Mouse (Mus musculus) CH12.LX (cell line): ENCODE measurements around the gene Ppm1l. TPM values are rescaled to one million over a fixed set of nuclear protein-coding genes. Genes with fewer than 3 reads are reported as not detected.
A peak's percentile ranks its signal among the peaks of the same experiment; 100 is the strongest.

Experiments
- DNase-seq: peaks from one replicate; pipeline ENCODE4 v3.0.0-alpha.2; 2013; ENCODE audit errors: extremely low read depth
- H3K27ac ChIP-seq: 2 replicates; pipeline ENCODE4 v1.5.1; 2012; ENCODE audit warnings: low read depth, mild to moderate bottlenecking, control low read depth, moderate library complexity; ENCODE audit not compliant: insufficient read depth
- H3K27me3 ChIP-seq: replicated peaks from 2 replicates; pipeline ENCODE3; 2012; ENCODE audit warnings: inconsistent platforms
- H3K36me3 ChIP-seq, 2 experiments: replicated peaks in 1 of 2; 2 replicates each; pipeline versions ENCODE3 to v1.6.1; 2012; ENCODE audit warnings: inconsistent platforms in 1 of 2, low read length in 1 of 2, mild to moderate bottlenecking in 1 of 2, mixed read lengths in 1 of 2, moderate library complexity in 1 of 2; ENCODE audit not compliant: control insufficient read depth in 1 of 2, insufficient read depth in 1 of 2
- H3K4me1 ChIP-seq, 2 experiments: 2 replicates each; pipeline ENCODE4 v1.6.1; 2012; ENCODE audit warnings: inconsistent platforms in 1 of 2, moderate library complexity in 1 of 2; ENCODE audit not compliant: insufficient read depth in 2 of 2, control insufficient read depth in 1 of 2
- H3K4me2 ChIP-seq: 2 replicates; pipeline ENCODE4 v1.6.1; 2012; ENCODE audit warnings: low read depth, mild to moderate bottlenecking, control low read depth; ENCODE audit not compliant: poor library complexity, insufficient read depth, severe bottlenecking
- H3K4me3 ChIP-seq, 3 experiments: fragments of 150-350 bp in 1 of 3; sonication (generic) in 1 of 3; replicated peaks in 1 of 3; 2 replicates each; pipeline versions ENCODE3 to v1.5.1; 2011 to 2012; ENCODE audit warnings: low read depth in 2 of 3, low read length in 2 of 3, mild to moderate bottlenecking in 2 of 3, moderate library complexity in 2 of 3, control low read depth in 1 of 3, improper control_type of control experiment in 1 of 3, inconsistent platforms in 1 of 3, mixed read lengths in 1 of 3; ENCODE audit not compliant: poor library complexity in 1 of 3
- H3K79me2 ChIP-seq: replicated peaks from 2 replicates; pipeline ENCODE4 v1.6.1; 2012; ENCODE audit warnings: mild to moderate bottlenecking, moderate library complexity; ENCODE audit not compliant: control insufficient read depth, poor library complexity, insufficient read depth, severe bottlenecking; ENCODE audit errors: extremely low read depth
- H3K9ac ChIP-seq: 2 replicates; pipeline ENCODE4 v1.6.1; 2012; ENCODE audit warnings: low read depth, mild to moderate bottlenecking, control low read depth, moderate library complexity; ENCODE audit not compliant: insufficient read depth
- H3K9me3 ChIP-seq: replicated peaks from 2 replicates; pipeline ENCODE3; 2012; ENCODE audit warnings: low read length, inconsistent platforms, mixed read lengths
- CHD2 ChIP-seq: IDR thresholded peaks from 2 replicates; pipeline ENCODE4 v1.6.1; 2011; ENCODE audit warnings: low read length, improper control_type of control experiment
- E2F4 ChIP-seq: IDR thresholded peaks from 2 replicates; pipeline ENCODE4 v1.6.1; 2011; ENCODE audit warnings: low read depth, low read length, improper control_type of control experiment; ENCODE audit not compliant: insufficient replicate concordance
- EP300 ChIP-seq: IDR thresholded peaks from 2 replicates; pipeline ENCODE4 v1.6.1; 2011; ENCODE audit warnings: low read length, improper control_type of control experiment
- ETS1 ChIP-seq: conservative IDR thresholded peaks from 2 replicates; pipeline ENCODE4 v1.6.1; 2012; ENCODE audit warnings: low read depth, mild to moderate bottlenecking, inconsistent platforms, low read length, improper control_type of control experiment, moderate library complexity
- HCFC1 ChIP-seq: IDR thresholded peaks from 2 replicates; pipeline ENCODE4 v1.6.1; 2012; ENCODE audit warnings: low read depth, mild to moderate bottlenecking, inconsistent platforms, low read length, improper control_type of control experiment
- IRF4 ChIP-seq: IDR thresholded peaks from 2 replicates; pipeline ENCODE4 v1.6.1; 2014; ENCODE audit warnings: low read depth, mild to moderate bottlenecking, inconsistent platforms, low read length, improper control_type of control experiment
- KAT2A ChIP-seq: IDR thresholded peaks from 2 replicates; pipeline ENCODE4 v1.6.1; 2012; ENCODE audit warnings: low read length, improper control_type of control experiment, inconsistent platforms; ENCODE audit not compliant: insufficient replicate concordance
- MAX ChIP-seq: IDR thresholded peaks from 2 replicates; pipeline ENCODE4 v1.6.1; 2011; ENCODE audit warnings: low read length, improper control_type of control experiment
- MEF2A ChIP-seq: IDR thresholded peaks from 2 replicates; pipeline ENCODE4 v1.6.1; 2014; ENCODE audit warnings: low read depth, mild to moderate bottlenecking, inconsistent platforms, low read length, improper control_type of control experiment, borderline replicate concordance
- MYC ChIP-seq: IDR thresholded peaks from 2 replicates; pipeline ENCODE4 v1.6.1; 2011; ENCODE audit warnings: low read depth, mild to moderate bottlenecking, improper control_type of control experiment, low read length
- NRF1 ChIP-seq: IDR thresholded peaks from 2 replicates; pipeline ENCODE4 v1.6.1; 2014; ENCODE audit warnings: low read depth, mild to moderate bottlenecking, inconsistent platforms, low read length, improper control_type of control experiment, moderate library complexity
- PAX5 ChIP-seq: IDR thresholded peaks from 2 replicates; pipeline ENCODE4 v1.6.1; 2012; ENCODE audit warnings: low read length, inconsistent platforms, mixed read lengths
- POLR2A ChIP-seq: IDR thresholded peaks from 2 replicates; pipeline ENCODE4 v1.6.1; 2011; ENCODE audit warnings: low read depth, mild to moderate bottlenecking, improper control_type of control experiment, low read length
- RCOR1 ChIP-seq: conservative IDR thresholded peaks from 2 replicates; pipeline ENCODE4 v1.6.1; 2012; ENCODE audit warnings: low read depth, mild to moderate bottlenecking, inconsistent platforms, low read length, improper control_type of control experiment
- TBP ChIP-seq: conservative IDR thresholded peaks from 2 replicates; pipeline ENCODE4 v1.6.1; 2011; ENCODE audit warnings: low read depth, low read length, improper control_type of control experiment
- UBTF ChIP-seq: IDR thresholded peaks from 2 replicates; pipeline ENCODE4 v1.6.1; 2012; ENCODE audit warnings: low read depth, mild to moderate bottlenecking, inconsistent platforms, low read length, improper control_type of control experiment, moderate library complexity
- ZKSCAN1 ChIP-seq: IDR thresholded peaks from 2 replicates; pipeline ENCODE4 v1.6.1; 2012; ENCODE audit warnings: low read depth, inconsistent platforms, low read length, improper control_type of control experiment, borderline replicate concordance
- ZMIZ1 ChIP-seq: IDR thresholded peaks from 2 replicates; pipeline ENCODE4 v1.6.1; 2012; ENCODE audit warnings: low read depth, mild to moderate bottlenecking, inconsistent platforms, low read length, improper control_type of control experiment
- ZNF384 ChIP-seq: IDR thresholded peaks from 2 replicates; pipeline ENCODE4 v1.6.1; 2012; ENCODE audit warnings: low read depth, low read length, improper control_type of control experiment, inconsistent platforms
- dilution Hi-C: fragments of 300-500 bp; cut with MboI; formaldehyde crosslinking; loops from 2 replicates; pipeline ENCODE4 v1.14.3; 2020; ENCODE audit warnings: low sequenced_read_pairs; ENCODE audit not compliant: extremely low pct_unique_long_range_greater_than_20kb, extremely low pct_ligation_motif_present
- in situ Hi-C: fragments of 300-500 bp; cut with MboI; formaldehyde crosslinking; loops from 3 replicates; pipeline ENCODE4 v1.14.3; 2019; ENCODE audit warnings: low sequenced_read_pairs, low pct_ligation_motif_present, low pct_unique_long_range_greater_than_20kb, mixed read lengths
- polyA plus RNA-seq: library from polyadenylated mRNA; unstranded; fragments of >175 nt; gene quantifications from 2 replicates; pipeline ENCODE4 v1.2.1, GENCODE M21; 2012; ENCODE audit warnings: low read depth; ENCODE audit not compliant: insufficient read length
- total RNA-seq, 2 experiments: library from RNA; depleted of rRNA; stranded (reverse); fragments of 300-350 nt in 1 of 2; fragments of >200 nt in 1 of 2; gene quantifications; 2 replicates each; pipeline ENCODE4 v1.2.3; 2012 to 2014

Gene Ppm1l
- total and polyA plus RNA-seq, 3 experiments, result 0.68 to 2.4 (median 1.7) TPM

DNA sequence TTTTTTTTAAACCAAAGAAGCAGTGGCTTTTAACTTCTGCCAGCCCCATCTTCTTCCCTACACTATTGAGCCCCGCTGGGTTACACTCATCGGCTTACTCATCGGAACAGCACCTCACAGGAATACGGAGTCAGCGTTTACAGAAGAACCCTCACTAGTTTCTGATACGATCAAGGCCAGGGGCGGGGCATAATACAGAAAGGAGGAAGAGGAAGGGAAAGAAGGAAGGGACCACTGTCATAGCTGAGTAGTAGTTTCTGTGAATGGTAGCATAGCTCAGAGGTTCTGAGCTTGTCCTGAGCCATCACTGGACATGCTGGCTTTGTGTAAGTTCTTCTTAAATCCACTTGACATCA lies 243.3 kb downstream of the Ppm1l start:
- Histone ChIP-seq H3K27me3 (no peaks in the 10 kb centered on the region), H3K36me3 (no peaks in the 10 kb centered on the region)
- TF ChIP-seq NRF1 (no peak), KAT2A (no peak), E2F4 (no peak), MEF2A (no peak)

DNA sequence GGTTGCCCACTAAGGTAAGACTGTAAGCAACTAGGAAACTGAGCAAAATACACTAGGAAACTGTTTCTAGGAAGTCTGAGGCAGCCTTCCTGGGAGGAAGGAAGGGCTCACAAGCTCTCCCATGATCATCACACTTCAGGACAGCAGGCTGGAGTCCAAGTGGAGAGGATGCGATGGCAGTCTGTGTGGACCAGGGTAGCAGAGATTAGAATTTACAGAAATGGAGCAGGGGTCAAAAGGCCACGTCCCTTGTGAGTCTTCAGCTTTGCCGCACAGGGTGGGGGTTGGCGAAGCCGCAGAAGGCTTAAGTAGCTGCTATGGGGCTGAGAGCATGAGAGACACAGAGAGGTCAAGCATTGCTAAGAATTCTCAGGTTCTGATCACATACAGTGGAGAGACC lies 245.0 kb downstream of the Ppm1l start:
- TF ChIP-seq TBP, result no peak
- no peak for TF ChIP-seq ZKSCAN1
- no peak for TF ChIP-seq EP300
- no peak for TF ChIP-seq ZMIZ1
- TF ChIP-seq POLR2A, result no peak
- no peak for TF ChIP-seq HCFC1
- no peak for TF ChIP-seq IRF4
- no peak for TF ChIP-seq ETS1
- TF ChIP-seq MYC, result no peak
- no peak for TF ChIP-seq KAT2A
- TF ChIP-seq ZNF384, result no peak
- TF ChIP-seq MAX, result no peak
- no peak for TF ChIP-seq RCOR1
- no peak for TF ChIP-seq UBTF
- TF ChIP-seq NRF1, result no peak
- no peak for TF ChIP-seq CHD2
- TF ChIP-seq PAX5, result no peak
- dilution Hi-C loops, result no loop called here
- Histone ChIP-seq H3K4me2 (no peak overlapping the region), H3K79me2 (no peaks in the 10 kb centered on the region), H3K27ac (no peak overlapping the region), H3K9me3 (peaks cover 5% of the 10 kb centered on the region), H3K27me3 (no peaks in the 10 kb centered on the region), H3K36me3 (no peaks in the 10 kb centered on the region), H3K4me3 (no peak overlapping the region), H3K9ac (no peak overlapping the region), H3K4me1 (peaks cover 0 to 5% of the 10 kb centered on the region in 2 experiments; a peak in 1 of 4 replicates)
- no peak for DNase-seq
- in situ Hi-C loops, result no loop called here

More for the DNA sequence above, 243.3 kb downstream of the Ppm1l start:
- Histone ChIP-seq H3K9me3 (no peaks in the 10 kb centered on the region), H3K4me1 (peaks cover 0 to 5% of the 10 kb centered on the region in 2 experiments; a peak in 1 of 4 replicates), H3K79me2 (no peaks in the 10 kb centered on the region), H3K9ac (no peak overlapping the region), H3K4me3 (no peak overlapping the region), H3K27ac (no peak overlapping the region), H3K4me2 (no peak overlapping the region)
- peak; percentile 6 for DNase-seq
- in situ Hi-C loops (no loop called here), dilution Hi-C loops (no loop called here)
